Mouse (Mus musculus) kidney, postnatal 0 days (tissue): Measurements from ENCODE around the gene Gm9821. TPM values are rescaled to one million over a fixed set of nuclear protein-coding genes. Genes with fewer than 3 reads are reported as not detected.

ENCODE experiments used
- ATAC-seq: fragments of 200-750 bp; cut with Nextera tagmentation; replicated peaks from 2 replicates; pipeline ENCODE4 v1.8.0; 2017; ENCODE audit warnings: low read depth, moderate number of reproducible peaks, moderate TSS enrichment, moderate library complexity; ENCODE audit not compliant: low FRiP score
- DNase-seq: peaks from one replicate; pipeline ENCODE4 v3.0.0-alpha.2; 2016; ENCODE audit warnings: low spot score
- H3K27ac ChIP-seq: fragments of 300-500 bp; sonication (generic); 2 replicates; pipeline ENCODE4 v1.5.1; 2014; ENCODE audit warnings: mild to moderate bottlenecking
- H3K27me3 ChIP-seq: fragments of 300-500 bp; sonication (generic); 2 replicates; pipeline ENCODE4 v1.6.1; 2014; ENCODE audit warnings: low read length, mixed read lengths; ENCODE audit not compliant: insufficient read depth
- H3K36me3 ChIP-seq: fragments of 300-500 bp; sonication (generic); 2 replicates; pipeline ENCODE4 v1.6.1; 2014; ENCODE audit warnings: low read length, mixed read lengths; ENCODE audit not compliant: insufficient read depth
- H3K4me1 ChIP-seq: fragments of 300-500 bp; sonication (generic); replicated peaks from 2 replicates; pipeline ENCODE4 v1.6.1; 2014; ENCODE audit warnings: antibody characterized with exemption, low read length, mixed read lengths; ENCODE audit not compliant: insufficient read depth
- H3K4me2 ChIP-seq: fragments of 300-500 bp; sonication (generic); 2 replicates; pipeline ENCODE4 v1.6.1; 2014; ENCODE audit warnings: mild to moderate bottlenecking, low read length, moderate library complexity, mixed read lengths
- H3K4me3 ChIP-seq: fragments of 300-500 bp; sonication (generic); replicated peaks from 2 replicates; pipeline ENCODE4 v1.5.1; 2014; ENCODE audit warnings: low read depth, low read length
- H3K9ac ChIP-seq: fragments of 300-500 bp; sonication (generic); 2 replicates; pipeline ENCODE4 v1.6.1; 2014; ENCODE audit warnings: low read depth, low read length
- H3K9me3 ChIP-seq: fragments of 300-500 bp; sonication (generic); replicated peaks from 2 replicates; pipeline ENCODE4 v1.6.1; 2016; ENCODE audit warnings: low read length, inconsistent platforms, mixed read lengths
- CTCF ChIP-seq: IDR thresholded peaks from 2 replicates; pipeline ENCODE4 v1.5.1; 2016; ENCODE audit warnings: antibody characterized with exemption, low read depth, mild to moderate bottlenecking, moderate library complexity
- WGBS: fragments of 180-500 bp; shearing (Covaris S2); extraction: QIAGEN DNeasy Blood & Tissue Kit; methylation state at CpG from one replicate; pipeline ENCODE4 v1.1.7; 2014; 5-methylcytosine and 5-hydroxymethylcytosine counted together
- polyA plus RNA-seq: library from polyadenylated mRNA; unstranded; fragments of >200 nt; fragmentation: Nextera tagmentation; extraction: Ambion mirVana; gene quantifications from 2 replicates; pipeline ENCODE4 v1.2.1, GENCODE M21; 2015

Gm9821 gene
- polyA plus RNA-seq, 1 experiment from 2014 or later = 0.12 TPM

GRCm38 (mm10) chr2:91920130-91920529, 25.4 kb upstream of the Gm9821 start:
- no peak overlapping the region for H3K9ac ChIP-seq
- 84% methylated on average over 4 of the region's 4 CpGs for WGBS
- TF ChIP-seq CTCF = no peak
- peaks cover 24% of the 10 kb centered on the region for H3K27me3 ChIP-seq
- H3K36me3 ChIP-seq = peaks cover 19% of the 10 kb centered on the region
- peaks cover 15% of the 10 kb centered on the region; the same call in 1 of the 2 replicates for H3K4me1 ChIP-seq
- H3K4me2 ChIP-seq = no peak overlapping the region
- H3K9me3 ChIP-seq = no peaks in the 10 kb centered on the region
- H3K27ac ChIP-seq = no peak overlapping the region
- no peak overlapping the region for H3K4me3 ChIP-seq
- no peak for DNase-seq
- no peak for ATAC-seq

GRCm38 (mm10) chr2:91921181-91921789, 24.2 kb upstream of the Gm9821 start:
- DNase-seq (peak; percentile 74), ATAC-seq (peak; percentile 65)
- Histone ChIP-seq H3K9me3 (no peaks in the 10 kb centered on the region), H3K4me3 (peak overlapping the region; percentile 43), H3K36me3 (peaks cover 15% of the 10 kb centered on the region), H3K4me1 (peaks cover 15% of the 10 kb centered on the region; the same call in 1 of the 2 replicates), H3K27me3 (peaks cover 24% of the 10 kb centered on the region), H3K4me2 (peak overlapping the region; percentile 74), H3K27ac (no peak overlapping the region), H3K9ac (no peak overlapping the region)
- WGBS = 2% methylated on average over 31 of the region's 31 CpGs
- no peak for TF ChIP-seq CTCF

DNA sequence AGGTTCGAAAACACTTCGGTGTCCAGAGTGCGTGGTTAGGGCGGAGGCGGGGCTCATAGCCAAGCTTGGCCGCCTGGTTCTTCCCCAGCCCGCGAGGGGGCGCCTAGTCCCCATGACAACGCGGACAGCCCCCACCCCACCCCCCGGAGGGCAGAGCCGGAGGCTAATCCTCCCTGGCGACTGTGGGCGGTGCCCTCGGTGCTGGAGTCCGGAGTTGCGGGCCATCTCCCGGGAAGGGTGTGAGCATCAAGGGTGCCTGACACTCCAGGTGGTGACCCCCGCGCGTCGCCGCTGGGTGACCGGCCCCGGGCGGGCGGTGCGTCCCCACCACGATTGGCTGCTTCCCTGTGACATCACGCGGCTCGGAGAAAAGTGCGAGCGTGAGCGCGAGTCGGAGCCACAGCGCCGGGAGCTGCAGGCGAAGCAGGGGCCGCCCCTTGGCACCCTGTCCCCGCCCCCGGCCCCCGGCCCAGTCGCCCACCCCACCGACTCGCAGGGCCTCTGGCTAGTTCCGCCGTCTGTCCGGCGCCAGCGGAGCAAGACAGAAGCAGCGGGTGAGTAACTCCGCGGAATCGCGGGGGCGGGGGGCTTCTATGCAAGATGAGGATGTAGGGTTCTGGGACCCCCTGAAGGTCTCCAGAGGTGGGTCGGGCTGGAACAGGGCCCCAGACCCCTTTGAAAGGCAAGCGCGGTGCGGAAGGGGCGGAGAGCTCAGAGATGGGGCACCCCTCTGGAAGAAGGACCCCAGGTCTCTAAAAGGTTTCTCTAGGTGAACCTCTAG, 23.5 kb upstream of the Gm9821 start:
- TF ChIP-seq CTCF = peak; percentile 55

DNA sequence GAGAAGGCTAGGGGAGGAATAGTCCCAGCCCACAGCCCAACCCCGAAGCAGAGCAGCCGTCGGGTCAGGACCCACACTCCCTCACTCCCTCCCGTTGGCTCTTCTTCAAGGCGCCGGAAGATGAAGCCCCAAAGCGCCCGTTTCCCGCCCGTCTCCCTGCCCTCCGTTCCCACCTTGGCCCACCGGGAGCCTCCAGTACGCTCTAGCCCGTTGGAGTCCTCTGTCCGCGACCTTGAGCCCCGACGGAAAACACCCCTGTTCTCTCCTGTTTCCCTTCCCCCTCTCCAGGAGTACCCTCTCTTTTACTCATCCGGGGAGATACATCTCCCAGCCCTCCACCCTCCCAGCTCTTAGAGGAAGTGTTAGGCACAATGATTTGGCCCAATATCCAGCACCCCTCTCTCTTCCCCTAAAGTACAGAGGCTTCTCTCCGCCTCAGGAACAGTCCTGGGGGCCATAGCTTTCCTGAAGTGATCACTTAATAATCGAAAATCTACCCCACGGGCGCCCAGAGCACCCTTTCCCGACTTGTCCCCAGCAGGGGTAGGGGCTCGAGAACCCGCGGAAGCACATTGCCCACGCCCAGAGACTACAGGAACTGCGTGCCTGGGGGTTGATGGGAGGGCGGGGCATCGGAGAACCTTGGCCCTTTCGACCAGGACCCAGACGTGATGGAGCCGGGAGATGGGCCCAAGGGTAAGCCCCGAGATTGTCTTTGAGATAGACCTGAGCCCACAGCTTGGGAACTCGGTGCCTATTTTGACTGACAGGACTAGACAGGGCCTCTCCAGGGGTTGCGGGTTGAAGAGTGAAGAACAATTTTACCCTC, 22.7 kb upstream of the Gm9821 start:
- TF ChIP-seq CTCF = no peak
- DNase-seq (no peak), ATAC-seq (no peak)
- peak overlapping the region; percentile 74; the same call in 1 of the 2 replicates for H3K4me2 ChIP-seq
- no peak overlapping the region for H3K9ac ChIP-seq
- peaks cover 24% of the 10 kb centered on the region for H3K27me3 ChIP-seq
- peaks cover 15% of the 10 kb centered on the region; the same call in 1 of the 2 replicates for H3K4me1 ChIP-seq
- no peak overlapping the region for H3K27ac ChIP-seq
- no peaks in the 10 kb centered on the region for H3K9me3 ChIP-seq
- peaks cover 4% of the 10 kb centered on the region; the same call in 1 of the 2 replicates for H3K36me3 ChIP-seq
- WGBS = 2% methylated on average over 37 of the region's 37 CpGs
- H3K4me3 ChIP-seq = peak overlapping the region; percentile 43

More for the DNA sequence above, 23.5 kb upstream of the Gm9821 start:
- Histone ChIP-seq H3K27ac (no peak overlapping the region), H3K4me1 (peaks cover 15% of the 10 kb centered on the region; the same call in 1 of the 2 replicates), H3K9me3 (no peaks in the 10 kb centered on the region), H3K36me3 (peaks cover 12% of the 10 kb centered on the region), H3K4me2 (peak overlapping the region; percentile 74), H3K9ac (0 out of 2 replicates have a peak overlapping the region, but pooled peaks have one; percentile 2), H3K4me3 (peak overlapping the region; percentile 43), H3K27me3 (peaks cover 24% of the 10 kb centered on the region)
- peak; percentile 70 for DNase-seq
- peak; percentile 37 for ATAC-seq
- 2% methylated on average over 62 of the region's 64 CpGs for WGBS

- peaks cover 15% of the 10 kb centered on the region; the same call in 1 of the 2 replicates for H3K4me1 ChIP-seq
- H3K9ac ChIP-seq = no peak overlapping the region
- no peaks in the 10 kb centered on the region for H3K9me3 ChIP-seq
- DNase-seq (peak; percentile 86), ATAC-seq (no peak)
- peak overlapping the region; percentile 24 for H3K4me3 ChIP-seq
- WGBS = 4% methylated on average over 54 of the region's 54 CpGs
- H3K27me3 ChIP-seq = peaks cover 24% of the 10 kb centered on the region
- peak; percentile 82 for TF ChIP-seq CTCF
- H3K4me2 ChIP-seq = peak overlapping the region; percentile 52
- no peak overlapping the region for H3K27ac ChIP-seq
- H3K36me3 ChIP-seq = no peaks in the 10 kb centered on the region
Observed at GRCm38 (mm10) chr2:91923415-91924337, 21.8 kb upstream of the Gm9821 start.
